Mouse (Mus musculus): ENCODE results near the gene Sec61a2. TPM values are rescaled to one million over a fixed set of nuclear protein-coding genes. Genes with fewer than 3 reads are reported as not detected.

Sec61a2 gene
- polyA plus RNA-seq, 1 experiment, result 28.2 TPM

- TF ChIP-seq USF1 (IDR thresholded peaks at IDR 0.05; ENCODE audit: low read depth) (no peak), SRF (IDR thresholded peaks at IDR 0.05; ENCODE audit: control insufficient read depth, insufficient read length, low read depth) (no peak), TCF12 (IDR thresholded peaks at IDR 0.05; ENCODE audit: insufficient read depth, poor library complexity, severe bottlenecking) (no peak), MAX (IDR thresholded peaks at IDR 0.05; ENCODE audit: low read depth) (no peak), MYOG (IDR thresholded peaks at IDR 0.05; ENCODE audit: control insufficient read depth in 1 of 3, insufficient read depth in 1 of 3, insufficient read length in 2 of 3, low read depth in 2 of 3) (no peak), MYOD1 (IDR thresholded peaks at IDR 0.05; ENCODE audit: control insufficient read depth in 1 of 3, insufficient read length in 2 of 3, low read depth in 2 of 3) (no peak), E2F4 (IDR thresholded peaks at IDR 0.05; ENCODE audit: insufficient read depth) (no peak), TCF3 (IDR thresholded peaks at IDR 0.05; ENCODE audit: insufficient read length, low read depth) (no peak), POLR2AphosphoS2 (IDR thresholded peaks at IDR 0.05; ENCODE audit: insufficient read length, low read depth) (no peak), CEBPB (IDR thresholded peaks at IDR 0.05; ENCODE audit: insufficient read depth, poor library complexity, severe bottlenecking) (no peak), POLR2A (IDR thresholded peaks at IDR 0.05; ENCODE audit: insufficient read length, low read depth) (no peak), REST (IDR thresholded peaks at IDR 0.05; ENCODE audit: insufficient read depth, insufficient read length) (no peak)
- Histone ChIP-seq H3K79me2 (ENCODE audit: control insufficient read depth, insufficient read depth) (no peaks in the 10 kb centered on the region), H3K4me3 (no peak overlapping the region), H3K4me2 (ENCODE audit: low read depth) (no peak overlapping the region), H3ac (ENCODE audit: control insufficient read depth, insufficient read length) (no peak overlapping the region), H3K36me3 (ENCODE audit: control insufficient read depth, insufficient read depth) (no peaks in the 10 kb centered on the region), H3K27me3 (ENCODE audit: control insufficient read depth, insufficient read depth, insufficient read length) (no peaks in the 10 kb centered on the region)
Observed at GRCm38 (mm10) chr2:5940936-5941335, 45.7 kb upstream of the Sec61a2 start.

- TF ChIP-seq POLR2AphosphoS2 (IDR thresholded peaks at IDR 0.05; ENCODE audit: insufficient read length, low read depth) (no peak), USF1 (IDR thresholded peaks at IDR 0.05; ENCODE audit: low read depth) (no peak), MAX (IDR thresholded peaks at IDR 0.05; ENCODE audit: low read depth) (no peak), REST (IDR thresholded peaks at IDR 0.05; ENCODE audit: insufficient read depth, insufficient read length) (no peak), E2F4 (IDR thresholded peaks at IDR 0.05; ENCODE audit: insufficient read depth) (no peak), SRF (IDR thresholded peaks at IDR 0.05; ENCODE audit: control insufficient read depth, insufficient read length, low read depth) (no peak), TCF3 (IDR thresholded peaks at IDR 0.05; ENCODE audit: insufficient read length, low read depth) (no peak), TCF12 (IDR thresholded peaks at IDR 0.05; ENCODE audit: insufficient read depth, poor library complexity, severe bottlenecking) (no peak), MYOG (IDR thresholded peaks at IDR 0.05; ENCODE audit: control insufficient read depth in 1 of 3, insufficient read depth in 1 of 3, insufficient read length in 2 of 3, low read depth in 2 of 3) (no peak), CEBPB (IDR thresholded peaks at IDR 0.05; ENCODE audit: insufficient read depth, poor library complexity, severe bottlenecking) (no peak), POLR2A (IDR thresholded peaks at IDR 0.05; ENCODE audit: insufficient read length, low read depth) (no peak), MYOD1 (IDR thresholded peaks at IDR 0.05; ENCODE audit: control insufficient read depth in 1 of 3, insufficient read length in 2 of 3, low read depth in 2 of 3) (no peak)
Observed at GRCm38 (mm10) chr2:5939911-5940310, 44.7 kb upstream of the Sec61a2 start.

GRCm38 (mm10) chr2:5939319-5939718 lies 44.1 kb upstream of the Sec61a2 start:
- no peak overlapping the region for H3K4me2 ChIP-seq (ENCODE audit: low read depth)
- no peaks in the 10 kb centered on the region for H3K27me3 ChIP-seq (ENCODE audit: control insufficient read depth, insufficient read depth, insufficient read length)
- TF ChIP-seq POLR2A (IDR thresholded peaks at IDR 0.05; ENCODE audit: insufficient read length, low read depth) (no peak), MYOG (IDR thresholded peaks at IDR 0.05; ENCODE audit: control insufficient read depth in 1 of 3, insufficient read depth in 1 of 3, insufficient read length in 2 of 3, low read depth in 2 of 3) (no peak), TCF12 (IDR thresholded peaks at IDR 0.05; ENCODE audit: insufficient read depth, poor library complexity, severe bottlenecking) (no peak), REST (IDR thresholded peaks at IDR 0.05; ENCODE audit: insufficient read depth, insufficient read length) (no peak), E2F4 (IDR thresholded peaks at IDR 0.05; ENCODE audit: insufficient read depth) (no peak), SRF (IDR thresholded peaks at IDR 0.05; ENCODE audit: control insufficient read depth, insufficient read length, low read depth) (no peak), MYOD1 (IDR thresholded peaks at IDR 0.05; ENCODE audit: control insufficient read depth in 1 of 3, insufficient read length in 2 of 3, low read depth in 2 of 3) (no peak), MAX (IDR thresholded peaks at IDR 0.05; ENCODE audit: low read depth) (no peak), CEBPB (IDR thresholded peaks at IDR 0.05; ENCODE audit: insufficient read depth, poor library complexity, severe bottlenecking) (no peak), USF1 (IDR thresholded peaks at IDR 0.05; ENCODE audit: low read depth) (no peak), POLR2AphosphoS2 (IDR thresholded peaks at IDR 0.05; ENCODE audit: insufficient read length, low read depth) (no peak), TCF3 (IDR thresholded peaks at IDR 0.05; ENCODE audit: insufficient read length, low read depth) (no peak)
- no peak overlapping the region for H3K4me3 ChIP-seq
- H3K79me2 ChIP-seq (ENCODE audit: control insufficient read depth, insufficient read depth), result no peaks in the 10 kb centered on the region
- H3K36me3 ChIP-seq (ENCODE audit: control insufficient read depth, insufficient read depth), result no peaks in the 10 kb centered on the region
- no peak overlapping the region for H3ac ChIP-seq (ENCODE audit: control insufficient read depth, insufficient read length)

More at GRCm38 (mm10) chr2:5939911-5940310, 44.7 kb upstream of the Sec61a2 start:
- H3K4me3 ChIP-seq, result no peak overlapping the region
- H3ac ChIP-seq (ENCODE audit: control insufficient read depth, insufficient read length), result no peak overlapping the region
- no peaks in the 10 kb centered on the region for H3K27me3 ChIP-seq (ENCODE audit: control insufficient read depth, insufficient read depth, insufficient read length)
- H3K36me3 ChIP-seq (ENCODE audit: control insufficient read depth, insufficient read depth), result no peaks in the 10 kb centered on the region
- H3K79me2 ChIP-seq (ENCODE audit: control insufficient read depth, insufficient read depth), result no peaks in the 10 kb centered on the region
- no peak overlapping the region for H3K4me2 ChIP-seq (ENCODE audit: low read depth)

- Histone ChIP-seq H3ac (ENCODE audit: control insufficient read depth, insufficient read length) (no peak overlapping the region), H3K4me2 (ENCODE audit: low read depth) (no peak overlapping the region), H3K4me3 (no peak overlapping the region), H3K27me3 (ENCODE audit: control insufficient read depth, insufficient read depth, insufficient read length) (no peaks in the 10 kb centered on the region), H3K79me2 (ENCODE audit: control insufficient read depth, insufficient read depth) (no peaks in the 10 kb centered on the region), H3K36me3 (ENCODE audit: control insufficient read depth, insufficient read depth) (no peaks in the 10 kb centered on the region)
- TF ChIP-seq POLR2A (IDR thresholded peaks at IDR 0.05; ENCODE audit: insufficient read length, low read depth) (no peak), MYOD1 (IDR thresholded peaks at IDR 0.05; ENCODE audit: control insufficient read depth in 1 of 3, insufficient read length in 2 of 3, low read depth in 2 of 3) (no peak), TCF3 (IDR thresholded peaks at IDR 0.05; ENCODE audit: insufficient read length, low read depth) (no peak), TCF12 (IDR thresholded peaks at IDR 0.05; ENCODE audit: insufficient read depth, poor library complexity, severe bottlenecking) (no peak), SRF (IDR thresholded peaks at IDR 0.05; ENCODE audit: control insufficient read depth, insufficient read length, low read depth) (no peak), MYOG (IDR thresholded peaks at IDR 0.05; ENCODE audit: control insufficient read depth in 1 of 3, insufficient read depth in 1 of 3, insufficient read length in 2 of 3, low read depth in 2 of 3) (no peak), MAX (IDR thresholded peaks at IDR 0.05; ENCODE audit: low read depth) (no peak), E2F4 (IDR thresholded peaks at IDR 0.05; ENCODE audit: insufficient read depth) (no peak), CEBPB (IDR thresholded peaks at IDR 0.05; ENCODE audit: insufficient read depth, poor library complexity, severe bottlenecking) (no peak), USF1 (IDR thresholded peaks at IDR 0.05; ENCODE audit: low read depth) (no peak), POLR2AphosphoS2 (IDR thresholded peaks at IDR 0.05; ENCODE audit: insufficient read length, low read depth) (no peak), REST (IDR thresholded peaks at IDR 0.05; ENCODE audit: insufficient read depth, insufficient read length) (no peak)
Observed at GRCm38 (mm10) chr2:5936550-5936949, 41.3 kb upstream of the Sec61a2 start.
